Mouse (Mus musculus) MEL (cell line): ENCODE measurements around the gene Armc7. TPM values are rescaled to one million over a fixed set of nuclear protein-coding genes. Genes with fewer than 3 reads are reported as not detected.

Experiments
- DNase-seq: peaks from one replicate; pipeline ENCODE4 v3.0.0; 2011; ENCODE audit warnings: low read depth, low spot score
- H3K27ac ChIP-seq: 2 replicates; pipeline ENCODE4 v1.5.1; 2012; ENCODE audit warnings: low read depth, mild to moderate bottlenecking, control low read depth, low read length, moderate library complexity; ENCODE audit not compliant: control insufficient read depth
- H3K27me3 ChIP-seq, 2 experiments: fragments of 150-350 bp in 1 of 2; sonication (generic) in 1 of 2; 2 replicates each; pipeline ENCODE4 v1.6.1; 2012; ENCODE audit warnings: low read length in 2 of 2, mild to moderate bottlenecking in 2 of 2, improper control_type of control experiment in 1 of 2, moderate library complexity in 1 of 2; ENCODE audit not compliant: insufficient read depth in 2 of 2, control insufficient read depth in 1 of 2
- H3K36me3 ChIP-seq, 2 experiments: 2 replicates each; pipeline ENCODE4 v1.6.1; 2012 to 2014; ENCODE audit warnings: low read length in 2 of 2, improper control_type of control experiment in 1 of 2, inconsistent platforms in 1 of 2, mild to moderate bottlenecking in 1 of 2; ENCODE audit not compliant: insufficient read depth in 2 of 2, control insufficient read depth in 1 of 2
- H3K4me1 ChIP-seq, 2 experiments: fragments of 150-350 bp in 1 of 2; sonication (generic) in 1 of 2; 2 replicates each; pipeline ENCODE4 v1.6.1; 2012; ENCODE audit warnings: low read length in 2 of 2, improper control_type of control experiment in 1 of 2, mild to moderate bottlenecking in 1 of 2; ENCODE audit not compliant: insufficient read depth in 2 of 2, control insufficient read depth in 1 of 2
- H3K4me3 ChIP-seq, 2 experiments: fragments of 150-350 bp in 1 of 2; sonication (generic) in 1 of 2; 2 replicates each; pipeline ENCODE4 v1.5.1; 2012; ENCODE audit warnings: low read depth in 2 of 2, low read length in 2 of 2, mild to moderate bottlenecking in 2 of 2, moderate library complexity in 2 of 2, control low read depth in 1 of 2, improper control_type of control experiment in 1 of 2; ENCODE audit not compliant: control insufficient read depth in 1 of 2, insufficient read depth in 1 of 2
- H3K79me2 ChIP-seq: 2 replicates; pipeline ENCODE4 v1.6.1; 2012; ENCODE audit warnings: mild to moderate bottlenecking, low read length, moderate library complexity; ENCODE audit not compliant: control insufficient read depth, poor library complexity, insufficient read depth
- H3K9ac ChIP-seq: 2 replicates; pipeline ENCODE4 v1.6.1; 2012; ENCODE audit warnings: low read depth, mild to moderate bottlenecking, control low read depth, low read length, moderate library complexity; ENCODE audit not compliant: control insufficient read depth, poor library complexity, severe bottlenecking
- H3K9me3 ChIP-seq: fragments of 150-350 bp; sonication (generic); replicated peaks from 2 replicates; pipeline ENCODE4 v1.6.1; 2012; ENCODE audit warnings: mild to moderate bottlenecking, low read length, improper control_type of control experiment, moderate library complexity; ENCODE audit not compliant: insufficient read depth
- CHD1 ChIP-seq: IDR thresholded peaks from 2 replicates; pipeline ENCODE4 v1.6.1; 2012; ENCODE audit warnings: low read depth, mild to moderate bottlenecking, inconsistent platforms, low read length, improper control_type of control experiment
- CHD2 ChIP-seq: IDR thresholded peaks from 2 replicates; pipeline ENCODE4 v1.6.1; 2011; ENCODE audit warnings: low read length, improper control_type of control experiment
- CTCF ChIP-seq, 3 experiments: IDR thresholded peaks in 2 of 3; conservative IDR thresholded peaks in 1 of 3; 2 replicates each; pipeline ENCODE4 v1.5.1; 2011 to 2012; ENCODE audit warnings: low read length in 3 of 3, low read depth in 2 of 3, mild to moderate bottlenecking in 2 of 3, improper control_type of control experiment in 1 of 3, inconsistent platforms in 1 of 3, mixed read lengths in 1 of 3, moderate library complexity in 1 of 3; ENCODE audit not compliant: control insufficient read depth in 1 of 3, insufficient read depth in 1 of 3, poor library complexity in 1 of 3, severe bottlenecking in 1 of 3
- E2F4 ChIP-seq: IDR thresholded peaks from 2 replicates; pipeline ENCODE4 v1.6.1; 2011; ENCODE audit warnings: low read depth, low read length, improper control_type of control experiment, borderline replicate concordance
- ELF1 ChIP-seq: IDR thresholded peaks from 2 replicates; pipeline ENCODE4 v1.6.1; 2014; ENCODE audit warnings: low read depth, mild to moderate bottlenecking, inconsistent platforms, low read length, improper control_type of control experiment, moderate library complexity
- GABPA ChIP-seq: IDR thresholded peaks from 2 replicates; pipeline ENCODE4 v1.6.1; 2012; ENCODE audit warnings: low read depth, mild to moderate bottlenecking, inconsistent platforms, low read length, improper control_type of control experiment, moderate library complexity
- GATA1 ChIP-seq: IDR thresholded peaks from 2 replicates; pipeline ENCODE4 v1.6.1; 2011; ENCODE audit warnings: low read depth, low read length, improper control_type of control experiment
- HCFC1 ChIP-seq: IDR thresholded peaks from 2 replicates; pipeline ENCODE4 v1.6.1; 2012; ENCODE audit warnings: low read depth, mild to moderate bottlenecking, inconsistent platforms, low read length, improper control_type of control experiment, moderate library complexity
- JUND ChIP-seq: IDR thresholded peaks from 2 replicates; pipeline ENCODE4 v1.6.1; 2011; ENCODE audit warnings: low read depth, mild to moderate bottlenecking, improper control_type of control experiment, low read length
- KAT2A ChIP-seq: conservative IDR thresholded peaks from 2 replicates; pipeline ENCODE4 v1.6.1; 2012; ENCODE audit warnings: low read depth, low read length, improper control_type of control experiment, inconsistent platforms
- MAFK ChIP-seq: IDR thresholded peaks from 2 replicates; pipeline ENCODE4 v1.6.1; 2011; ENCODE audit warnings: low read depth, mild to moderate bottlenecking, low read length, improper control_type of control experiment, borderline replicate concordance
- MAZ ChIP-seq: IDR thresholded peaks from 2 replicates; pipeline ENCODE4 v1.6.1; 2012; ENCODE audit warnings: low read depth, mild to moderate bottlenecking, inconsistent platforms, low read length, improper control_type of control experiment
- MEF2A ChIP-seq: IDR thresholded peaks from 2 replicates; pipeline ENCODE4 v1.6.1; 2014; ENCODE audit warnings: low read depth, mild to moderate bottlenecking, inconsistent platforms, low read length, improper control_type of control experiment; ENCODE audit not compliant: poor library complexity, insufficient replicate concordance, severe bottlenecking; ENCODE audit errors: extremely low read depth
- MXI1 ChIP-seq: IDR thresholded peaks from 2 replicates; pipeline ENCODE4 v1.6.1; 2011; ENCODE audit warnings: mild to moderate bottlenecking, low read depth, low read length, improper control_type of control experiment
- MYB ChIP-seq: IDR thresholded peaks from 2 replicates; pipeline ENCODE4 v1.6.1; 2011; ENCODE audit warnings: mild to moderate bottlenecking, low read depth, low read length, improper control_type of control experiment
- MYC ChIP-seq: IDR thresholded peaks from 2 replicates; pipeline ENCODE4 v1.6.1; 2011; ENCODE audit warnings: low read depth, mild to moderate bottlenecking, low read length, improper control_type of control experiment, moderate library complexity
- NELFE ChIP-seq: IDR thresholded peaks from 2 replicates; pipeline ENCODE4 v1.6.1; 2011; ENCODE audit warnings: low read depth, low read length, improper control_type of control experiment
- NRF1 ChIP-seq: IDR thresholded peaks from 2 replicates; pipeline ENCODE4 v1.6.1; 2014; ENCODE audit warnings: low read depth, mild to moderate bottlenecking, inconsistent platforms, low read length, improper control_type of control experiment, moderate library complexity; ENCODE audit not compliant: poor library complexity, insufficient read depth, severe bottlenecking
- POLR2A ChIP-seq, 2 experiments: IDR thresholded peaks; 2 replicates each; pipeline ENCODE4 v1.6.1; 2011 to 2012; ENCODE audit warnings: low read length in 2 of 2, mild to moderate bottlenecking in 2 of 2, control low read depth in 1 of 2, improper control_type of control experiment in 1 of 2, low read depth in 1 of 2, moderate library complexity in 1 of 2; ENCODE audit not compliant: control insufficient read depth in 1 of 2, insufficient read depth in 1 of 2, poor library complexity in 1 of 2
- POLR2AphosphoS2 ChIP-seq: IDR thresholded peaks from 2 replicates; pipeline ENCODE4 v1.6.1; 2011; ENCODE audit warnings: low read length, improper control_type of control experiment
- POLR2AphosphoS5 ChIP-seq: IDR thresholded peaks from 2 replicates; pipeline ENCODE4 v1.6.1; 2012; ENCODE audit warnings: low read depth, borderline replicate concordance, mild to moderate bottlenecking, inconsistent platforms, low read length, moderate library complexity, mixed read lengths
- RAD21 ChIP-seq: IDR thresholded peaks from 2 replicates; pipeline ENCODE4 v1.6.1; 2011; ENCODE audit warnings: mild to moderate bottlenecking, low read depth, low read length, improper control_type of control experiment
- RCOR1 ChIP-seq: IDR thresholded peaks from 2 replicates; pipeline ENCODE4 v1.6.1; 2012; ENCODE audit warnings: low read depth, mild to moderate bottlenecking, inconsistent platforms, low read length, improper control_type of control experiment
- SIN3A ChIP-seq: IDR thresholded peaks from 2 replicates; pipeline ENCODE4 v1.6.1; 2012; ENCODE audit warnings: low read length, improper control_type of control experiment, inconsistent platforms
- SMC3 ChIP-seq: IDR thresholded peaks from 2 replicates; pipeline ENCODE4 v1.6.1; 2011; ENCODE audit warnings: low read depth, low read length, improper control_type of control experiment
- TAL1 ChIP-seq: IDR thresholded peaks from 2 replicates; pipeline ENCODE4 v1.6.1; 2012; ENCODE audit warnings: mild to moderate bottlenecking, inconsistent platforms, low read length, moderate library complexity, mixed read lengths
- TBP ChIP-seq: IDR thresholded peaks from 2 replicates; pipeline ENCODE4 v1.8.0; 2011; ENCODE audit warnings: low read depth, low read length, improper control_type of control experiment
- UBTF ChIP-seq: IDR thresholded peaks from 2 replicates; pipeline ENCODE4 v1.6.1; 2012; ENCODE audit warnings: low read depth, mild to moderate bottlenecking, inconsistent platforms, low read length, improper control_type of control experiment, moderate library complexity, borderline replicate concordance; ENCODE audit not compliant: insufficient read depth
- USF1 ChIP-seq: IDR thresholded peaks from 2 replicates; pipeline ENCODE4 v1.6.1; 2014; ENCODE audit warnings: low read depth, mild to moderate bottlenecking, inconsistent platforms, low read length, improper control_type of control experiment, moderate library complexity
- USF2 ChIP-seq, 2 experiments: IDR thresholded peaks; 2 replicates each; pipeline ENCODE4 v1.6.1; 2011 to 2012; ENCODE audit warnings: improper control_type of control experiment in 2 of 2, low read length in 2 of 2, borderline replicate concordance in 1 of 2, inconsistent platforms in 1 of 2, low read depth in 1 of 2, mild to moderate bottlenecking in 1 of 2; ENCODE audit not compliant: insufficient read depth in 1 of 2
- ZC3H11A ChIP-seq: IDR thresholded peaks from 2 replicates; pipeline ENCODE4 v1.6.1; 2012; ENCODE audit warnings: low read depth, mild to moderate bottlenecking, inconsistent platforms, low read length, improper control_type of control experiment
- ZKSCAN1 ChIP-seq: IDR thresholded peaks from 2 replicates; pipeline ENCODE4 v1.6.1; 2012; ENCODE audit warnings: low read depth, mild to moderate bottlenecking, inconsistent platforms, low read length, improper control_type of control experiment, moderate library complexity
- ZMIZ1 ChIP-seq: IDR thresholded peaks from 2 replicates; pipeline ENCODE4 v1.6.1; 2012; ENCODE audit warnings: low read depth, mild to moderate bottlenecking, inconsistent platforms, low read length, improper control_type of control experiment, moderate library complexity
- ZNF384 ChIP-seq: IDR thresholded peaks from 2 replicates; pipeline ENCODE4 v1.6.1; 2012; ENCODE audit warnings: low read depth, mild to moderate bottlenecking, inconsistent platforms, low read length, improper control_type of control experiment
- polyA plus RNA-seq, 2 experiments: library from polyadenylated mRNA; stranded (reverse) in 1 of 2; unstranded in 1 of 2; fragments of >175 nt in 1 of 2; fragments of >200 nt in 1 of 2; gene quantifications; 2 replicates each; pipeline versions ENCODE4 v1.2.1 to v1.2.4; 2012; ENCODE audit warnings: low replicate concordance in 2 of 2, low read depth in 1 of 2; ENCODE audit not compliant: insufficient read length in 2 of 2, insufficient read depth in 1 of 2, missing spikeins in 1 of 2
- total RNA-seq: library from RNA; depleted of rRNA; stranded (reverse); fragments of 300-350 nt; gene quantifications from 2 replicates; pipeline ENCODE4 v1.2.3, GENCODE M21; 2012

Gene Armc7
- total and polyA plus RNA-seq, 3 experiments: 9.1 to 13.1 TPM; not detected in 1

DNA sequence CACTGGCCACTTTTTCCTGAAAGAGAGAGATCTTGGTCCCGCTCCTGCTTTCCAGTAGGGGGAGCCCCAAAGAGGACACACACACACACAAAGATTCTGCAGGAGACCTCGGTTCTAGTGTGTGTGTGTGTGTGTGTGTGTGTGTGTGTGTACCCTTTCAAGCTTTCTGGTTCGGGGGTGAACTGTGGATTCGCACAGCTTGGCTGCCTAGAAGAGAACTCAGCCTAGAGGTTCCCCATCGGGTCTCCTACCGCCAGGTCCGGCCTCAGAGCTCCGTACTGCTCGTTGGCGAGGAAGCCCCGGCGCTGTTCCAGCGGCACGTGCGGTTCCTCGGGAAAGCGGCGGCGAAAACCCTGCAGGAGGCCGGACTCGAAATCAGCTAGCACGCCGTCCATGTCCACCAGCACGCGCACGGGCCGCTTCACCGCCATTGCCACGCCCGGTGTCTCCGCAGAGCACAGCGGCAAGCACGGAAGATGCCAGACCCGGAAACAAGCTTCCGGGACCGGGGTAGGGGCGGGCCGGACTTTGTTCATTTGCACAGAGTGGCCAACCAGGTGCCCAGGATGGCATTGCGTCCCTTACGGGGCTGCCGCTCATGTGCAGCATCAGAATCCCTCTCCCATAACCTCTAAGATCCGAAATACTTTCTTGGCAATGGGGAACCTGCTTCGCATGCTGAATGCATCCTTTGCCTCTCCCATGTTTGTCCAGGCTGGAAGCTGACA is 16.1 kb downstream of the Armc7 start, which contains the start of gene Nt5c (continued):
- no peak for TF ChIP-seq POLR2AphosphoS5
- TF ChIP-seq UBTF: no peak
- TF ChIP-seq ZC3H11A: no peak

DNA sequence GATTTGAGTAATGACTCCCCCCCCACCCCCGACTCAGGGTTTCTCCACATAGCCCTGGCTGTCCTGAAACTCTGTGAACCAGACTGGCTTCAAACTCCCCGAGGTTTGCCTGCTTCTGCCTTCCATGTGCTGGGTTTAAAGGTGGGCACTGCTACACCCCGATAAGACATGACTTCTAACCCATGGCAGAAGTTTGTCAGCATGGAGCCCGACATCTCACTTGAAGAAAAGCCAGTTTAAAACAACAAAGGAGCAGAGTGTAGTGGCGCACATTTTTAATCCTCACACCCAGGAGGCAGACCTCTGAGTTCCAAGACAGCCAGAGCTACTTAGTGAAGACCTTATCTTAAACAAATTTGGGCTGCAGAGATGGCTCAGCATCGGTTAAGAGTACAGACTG is 16.9 kb downstream of the Armc7 start:
- Histone ChIP-seq H3K27me3 (no peaks in the 10 kb centered on the region), H3K36me3 (0 out of 4 replicates have a peak, but pooled peaks cover 2 to 3% of the 10 kb centered on the region in 2 experiments), H3K27ac (peak overlapping the region; percentile 59), H3K4me3 (peak overlapping the region; percentile 78 to 83), H3K4me1 (peaks cover 2 to 12% of the 10 kb centered on the region in 2 experiments; a peak in 3 of 4 replicates), H3K9ac (peak overlapping the region; percentile 74), H3K79me2 (peaks cover 13% of the 10 kb centered on the region), H3K9me3 (no peaks in the 10 kb centered on the region)
- peak; percentile 74 for DNase-seq
- TF ChIP-seq MAFK (no peak), CHD1 (no peak), POLR2AphosphoS2 (no peak), GATA1 (peak; percentile 54; the same call in 1 of the 2 replicates), GABPA (no peak), JUND (no peak), POLR2AphosphoS5 (no peak), MYB (no peak), USF1 (no peak), HCFC1 (no peak), ELF1 (no peak), SMC3 (peak; percentile 13; the same call in 1 of the 2 replicates), ZKSCAN1 (0 out of 2 replicates have a peak, but pooled peaks have one; percentile 48), TBP (no peak), POLR2A (IDR thresholded peaks at IDR 0.05; ENCODE audit: control insufficient read depth in 1 of 2, insufficient read depth in 1 of 2, low read depth in 1 of 2, low read length in 2 of 2, poor library complexity in 1 of 2) (no peak), NRF1 (no peak), E2F4 (no peak), CHD2 (no peak), RCOR1 (no peak), KAT2A (no peak), MXI1 (peak; percentile 57), MYC (peak; percentile 64; the same call in 1 of the 2 replicates), UBTF (no peak), MEF2A (no peak), CTCF (IDR thresholded peaks at IDR 0.05 in 2 of 3, conservative IDR thresholded peaks at IDR 0.05 in 1 of 3; ENCODE audit: control insufficient read depth in 1 of 3, insufficient read depth in 1 of 3, low read depth in 2 of 3, low read length in 3 of 3, poor library complexity in 1 of 3, severe bottlenecking in 1 of 3) (no peak), TAL1 (peak; percentile 43), NELFE (no peak), MAZ (no peak; the same call in 1 of the 2 replicates), SIN3A (peak; percentile 31; the same call in 1 of the 2 replicates), RAD21 (no peak), ZMIZ1 (no peak), ZNF384 (no peak), USF2 (IDR thresholded peaks at IDR 0.05; ENCODE audit: borderline replicate concordance in 1 of 2, insufficient read depth in 1 of 2, low read depth in 1 of 2, low read length in 2 of 2) (no peak)
